Mouse (Mus musculus) heart, adult 2 months (tissue): Measurements from ENCODE around the gene Adam22. TPM values are rescaled to one million over a fixed set of nuclear protein-coding genes. Genes with fewer than 3 reads are reported as not detected.

ENCODE experiments used
- DNase-seq, 2 experiments: peaks; one replicate each; pipeline ENCODE4 v3.0.0; 2021
- H3K27ac ChIP-seq: fragments of 200-600 bp; 2 replicates; pipeline ENCODE4 v1.8.1; 2022
- H3K27me3 ChIP-seq: fragments of 200-500 bp; 2 replicates; pipeline ENCODE4 v1.6.1; 2012; ENCODE audit warnings: mild to moderate bottlenecking, low read length, inconsistent platforms, mixed read lengths; ENCODE audit not compliant: control insufficient read depth, insufficient read depth
- H3K36me3 ChIP-seq: fragments of 200-500 bp; 2 replicates; pipeline ENCODE4 v1.6.1; 2012; ENCODE audit warnings: low read length, inconsistent platforms; ENCODE audit not compliant: control insufficient read depth, insufficient read depth
- H3K4me1 ChIP-seq: fragments of 200-500 bp; 2 replicates; pipeline ENCODE4 v1.6.1; 2011; ENCODE audit warnings: low read length; ENCODE audit not compliant: control insufficient read depth, insufficient read depth
- H3K4me3 ChIP-seq: fragments of 200-600 bp; 2 replicates; pipeline ENCODE4 v1.8.1; 2022
- H3K79me2 ChIP-seq: fragments of 200-500 bp; replicated peaks from 2 replicates; pipeline ENCODE4 v1.6.1; 2012; ENCODE audit warnings: mild to moderate bottlenecking, inconsistent platforms, low read length, moderate library complexity, mixed read lengths; ENCODE audit not compliant: control insufficient read depth, insufficient read depth
- H3K9ac ChIP-seq: fragments of 200-500 bp; 2 replicates; pipeline ENCODE4 v1.6.1; 2012; ENCODE audit warnings: low read depth, mild to moderate bottlenecking, control low read depth, inconsistent platforms, low read length, mixed read lengths
- CTCF ChIP-seq: fragments of 200-600 bp; IDR thresholded peaks from 2 replicates; pipeline ENCODE4 v1.8.1; 2022; ENCODE audit warnings: antibody characterized with exemption, mild to moderate bottlenecking, moderate library complexity
- EP300 ChIP-seq: fragments of 200-500 bp; IDR thresholded peaks from 2 replicates; pipeline ENCODE4 v1.6.1; 2011; ENCODE audit warnings: low read depth, low read length, control low read depth; ENCODE audit not compliant: insufficient read depth
- POLR2A ChIP-seq: fragments of 200-500 bp; IDR thresholded peaks from 2 replicates; pipeline ENCODE4 v1.6.1; 2011; ENCODE audit warnings: mild to moderate bottlenecking, low read depth, low read length, control low read depth; ENCODE audit not compliant: insufficient read depth
- WGBS: fragments of 180-500 bp; shearing (Covaris S2); methylation state at CpG from one replicate; pipeline ENCODE4 v1.1.7; 2018; 5-methylcytosine and 5-hydroxymethylcytosine counted together
- intact Hi-C: fragments of 180-260 bp; cut with DNase I; formaldehyde crosslinking; loops from one replicate; pipeline ENCODE4 v1.15.1; 2025
- long read RNA-seq: library from polyadenylated mRNA; stranded (forward); transcript quantifications from one replicate; pipeline ENCODE4 v2.0.0, GENCODE M21; 2021
- polyA plus RNA-seq: library from polyadenylated mRNA; depleted of rRNA; stranded (reverse); fragments of >200 nt; gene quantifications from 2 replicates; pipeline ENCODE4 v1.2.3, GENCODE M21; 2012; rRNA removed
- total RNA-seq, 2 experiments: library from RNA; stranded (reverse); gene quantifications; 2 replicates each; pipeline ENCODE4 v1.2.3; 2021

Gene Adam22
- total RNA-seq (1 to 10 TPM; 3.6 to 4.7 TPM), polyA plus RNA-seq (1.7 and 3.3 TPM in 2 replicates)
- long read RNA-seq, partial matches to known transcripts = 0 of 1 reads
- long read RNA-seq, other reads (novel, unspliced or antisense) = 0 of 1 reads

DNA sequence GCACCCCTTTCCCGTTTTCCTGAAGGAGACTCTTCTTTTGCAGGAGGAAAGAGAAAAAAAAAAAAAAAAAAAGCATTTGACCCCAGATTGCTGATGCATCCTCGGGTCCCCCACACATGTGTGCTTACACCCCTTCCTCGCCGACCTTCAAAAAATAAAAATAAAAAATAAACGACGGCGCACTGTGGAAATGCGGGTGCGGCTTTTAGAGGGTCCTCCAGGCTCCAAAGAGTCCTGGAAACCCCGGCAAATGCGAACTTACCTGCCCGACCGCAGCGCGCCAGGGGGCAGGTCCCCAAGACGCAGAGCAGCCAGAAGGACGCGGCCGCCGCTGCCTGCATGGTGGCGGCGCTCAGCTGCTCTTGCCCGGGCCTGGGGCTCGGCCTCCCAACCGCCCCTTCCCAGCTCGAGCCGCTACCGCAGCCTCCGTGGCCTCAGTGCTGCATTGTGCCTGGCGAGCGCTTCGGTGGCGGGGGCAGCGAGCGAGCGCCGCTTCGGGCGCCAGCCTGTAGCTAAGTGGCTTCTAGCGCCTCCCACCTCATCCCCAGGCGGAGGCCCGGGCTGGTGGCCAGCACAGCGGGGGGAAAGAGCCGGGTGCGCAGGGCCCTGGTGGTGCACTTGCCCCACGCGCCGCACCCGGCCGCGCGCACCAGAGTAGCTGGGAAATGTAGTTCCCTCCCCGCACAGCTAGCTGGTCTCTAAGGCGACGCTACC is at the start of gene Adam22:
Gene Adam22, minus strand, starts transcription at position 547 of the 714 bp plus-strand sequence.
- Histone ChIP-seq H3K27me3 (peaks cover 6% of the 10 kb centered on the region), H3K9ac (peak within 1 kb of the TSS; percentile 87), H3K27ac (peak within 1 kb of the TSS; percentile 47; the same call in 1 of the 2 replicates), H3K79me2 (no peaks in the 10 kb centered on the region), H3K4me1 (no peaks in the 10 kb centered on the region), H3K36me3 (no peaks in the 10 kb centered on the region), H3K4me3 (peak within 1 kb of the TSS; percentile 71)
- intact Hi-C loops = loop anchor here (5.0 kb wide), 1 partner anchor 200 kb away; no protein-coding TSS in a partner anchor
- TF ChIP-seq EP300 (no peak), CTCF (peak; percentile 50)
- 1% methylated on average over 55 of the region's 55 CpGs for WGBS
- DNase-seq = peak; percentile 83 to 84

DNA sequence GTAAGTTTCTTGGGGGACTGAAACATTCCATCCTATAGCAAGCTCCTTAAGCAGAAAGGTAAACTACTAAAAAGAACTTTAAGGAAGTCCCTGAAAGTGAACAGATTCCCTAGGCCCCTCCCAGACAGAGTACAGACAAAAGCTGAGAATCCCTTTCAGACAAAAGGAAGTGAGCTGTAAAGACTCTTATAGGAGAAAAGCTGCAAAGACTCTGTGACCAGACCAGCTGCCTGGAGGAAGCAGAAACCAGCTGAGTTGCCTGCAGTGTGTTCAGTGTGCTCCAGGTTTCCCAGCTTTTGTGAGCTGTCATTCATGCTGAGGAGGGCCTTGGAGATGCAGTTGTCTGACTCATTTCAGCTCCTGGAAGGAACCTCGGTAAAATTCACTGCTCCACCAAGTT is 49.5 kb upstream of the Adam22 start:
- 33% methylated on average over 1 of the region's 1 CpGs for WGBS
- no peak overlapping the region for H3K9ac ChIP-seq
- no peaks in the 10 kb centered on the region for H3K4me1 ChIP-seq
- peaks cover 2% of the 10 kb centered on the region; the same call in 1 of the 2 replicates for H3K36me3 ChIP-seq
- H3K27ac ChIP-seq = no peak overlapping the region
- H3K27me3 ChIP-seq = no peaks in the 10 kb centered on the region
- H3K4me3 ChIP-seq = no peak overlapping the region
- intact Hi-C loops = no loop called here
- no peak for DNase-seq
- TF ChIP-seq POLR2A (no peak), CTCF (no peak), EP300 (no peak)
- no peaks in the 10 kb centered on the region; the same call in 1 of the 2 replicates for H3K79me2 ChIP-seq

- Histone ChIP-seq H3K79me2 (no peaks in the 10 kb centered on the region; the same call in 1 of the 2 replicates), H3K27me3 (no peaks in the 10 kb centered on the region), H3K4me3 (no peak overlapping the region), H3K27ac (no peak overlapping the region), H3K4me1 (no peaks in the 10 kb centered on the region), H3K36me3 (peaks cover 2% of the 10 kb centered on the region; the same call in 1 of the 2 replicates), H3K9ac (no peak overlapping the region)
- DNase-seq = no peak
- intact Hi-C loops = no loop called here
- no peak for TF ChIP-seq CTCF
- TF ChIP-seq EP300 = no peak
- no peak for TF ChIP-seq POLR2A
- 95% methylated on average over 3 of the region's 3 CpGs for WGBS
These were observed 48.9 kb upstream of the Adam22 start for GRCm38 (mm10) chr5:8416683-8417413.

GRCm38 (mm10) chr5:8408746-8409145 is 40.8 kb upstream of the Adam22 start:
- no peaks in the 10 kb centered on the region for H3K36me3 ChIP-seq
- no peak overlapping the region for H3K4me3 ChIP-seq
- no peak overlapping the region for H3K27ac ChIP-seq
- H3K79me2 ChIP-seq = no peaks in the 10 kb centered on the region
- intact Hi-C loops = no loop called here
- no peaks in the 10 kb centered on the region for H3K27me3 ChIP-seq
- TF ChIP-seq POLR2A (no peak), CTCF (0 out of 2 replicates have a peak, but pooled peaks have one; percentile 18), EP300 (no peak)
- H3K9ac ChIP-seq = no peak overlapping the region
- 84% methylated on average over 4 of the region's 4 CpGs for WGBS
- no peaks in the 10 kb centered on the region for H3K4me1 ChIP-seq
- no peak for DNase-seq

- TF ChIP-seq EP300 = no peak
- no peak for TF ChIP-seq POLR2A
- TF ChIP-seq CTCF = no peak
- no peak for DNase-seq
- Histone ChIP-seq H3K4me3 (no peak overlapping the region), H3K27ac (no peak overlapping the region), H3K79me2 (no peaks in the 10 kb centered on the region), H3K36me3 (no peaks in the 10 kb centered on the region), H3K27me3 (no peaks in the 10 kb centered on the region), H3K4me1 (no peaks in the 10 kb centered on the region), H3K9ac (no peak overlapping the region)
- whole genome bisulfite sequencing = 94% methylated on average over 13 of the region's 13 CpGs
- intact Hi-C loops = no loop called here
These were observed 29.8 kb upstream of the Adam22 start for GRCm38 (mm10) chr5:8397587-8398249.
